Mouse (Mus musculus) MEL-GATA-1-ER (cell line): Measurements from ENCODE around the gene Rps3.
A peak's percentile ranks its signal among the peaks of the same experiment; 100 is the strongest.

Experiments
- DNase-seq: peaks from one replicate; pipeline ENCODE4 v3.0.0-alpha.2; 2012; ENCODE audit warnings: low read depth; ENCODE audit errors: extremely low read depth

The Rps3 gene

DNA sequence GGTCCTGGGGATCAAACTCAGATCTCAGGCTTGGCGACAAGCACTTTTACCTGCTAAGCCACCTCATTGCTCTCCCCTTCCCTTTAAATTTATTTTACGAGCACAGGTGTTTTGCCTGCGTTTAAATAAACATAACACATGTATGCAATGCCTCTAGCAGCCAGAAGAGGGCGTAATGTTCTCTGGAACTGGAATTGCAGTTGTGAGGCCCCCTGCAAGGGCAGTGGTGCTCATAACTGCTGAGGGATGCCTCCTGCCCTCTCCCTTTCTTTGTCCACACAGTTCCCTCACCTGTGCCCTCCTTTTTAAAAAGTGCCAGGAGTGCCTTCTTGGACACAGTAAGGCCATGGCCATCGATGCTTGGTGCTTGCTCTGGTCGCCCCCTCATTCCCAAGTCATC, 39.5 kb downstream of the Rps3 start:
- DNase-seq = peak; percentile 12

DNA sequence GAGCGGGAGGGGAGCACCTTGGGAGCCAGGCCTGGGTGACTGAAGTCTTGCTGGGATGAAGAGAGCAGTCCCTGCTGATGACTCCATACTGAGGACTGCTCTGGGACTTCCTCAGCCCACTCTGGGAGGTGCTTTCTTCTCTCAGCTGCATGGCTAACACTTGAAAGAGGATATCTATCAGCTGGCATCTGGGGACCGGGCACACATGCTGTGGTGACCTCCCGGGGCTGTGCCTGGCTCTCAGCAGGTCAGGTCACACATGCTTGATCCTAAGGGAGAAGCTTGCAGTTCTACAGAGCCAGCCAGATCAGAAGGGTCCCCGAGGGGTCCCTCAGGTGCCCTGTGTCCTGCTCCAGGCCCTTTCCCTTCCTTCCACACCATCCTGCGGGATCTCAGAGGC, 40.4 kb downstream of the Rps3 start:
- no peak for DNase-seq

DNA sequence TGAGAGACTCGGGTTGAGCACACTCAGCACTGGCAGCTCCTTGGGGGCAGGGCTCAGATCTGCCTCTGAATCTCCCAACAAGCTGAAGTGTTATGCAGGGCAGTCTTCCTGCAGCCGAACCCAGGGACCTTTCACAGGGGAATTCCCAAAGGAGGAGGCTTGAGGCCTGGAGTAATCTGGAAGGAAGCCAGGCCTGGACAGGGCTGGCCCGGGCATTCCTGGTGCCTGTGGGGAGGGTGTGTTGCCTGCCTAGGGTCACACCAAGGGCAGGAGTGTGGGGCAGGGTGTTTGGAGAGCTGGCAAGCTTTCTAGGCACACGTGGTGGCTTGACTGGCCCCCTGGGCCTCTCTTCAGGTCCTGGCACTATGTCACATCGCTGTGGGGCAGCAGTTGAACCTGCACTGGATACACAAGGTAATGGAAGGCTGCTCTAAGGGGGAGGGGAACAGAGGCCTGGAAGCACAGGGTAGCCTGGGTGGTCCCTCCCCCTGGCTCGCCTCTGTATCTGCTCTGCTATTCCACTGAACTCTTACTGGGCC, 41.9 kb downstream of the Rps3 start:
- no peak for DNase-seq

DNA sequence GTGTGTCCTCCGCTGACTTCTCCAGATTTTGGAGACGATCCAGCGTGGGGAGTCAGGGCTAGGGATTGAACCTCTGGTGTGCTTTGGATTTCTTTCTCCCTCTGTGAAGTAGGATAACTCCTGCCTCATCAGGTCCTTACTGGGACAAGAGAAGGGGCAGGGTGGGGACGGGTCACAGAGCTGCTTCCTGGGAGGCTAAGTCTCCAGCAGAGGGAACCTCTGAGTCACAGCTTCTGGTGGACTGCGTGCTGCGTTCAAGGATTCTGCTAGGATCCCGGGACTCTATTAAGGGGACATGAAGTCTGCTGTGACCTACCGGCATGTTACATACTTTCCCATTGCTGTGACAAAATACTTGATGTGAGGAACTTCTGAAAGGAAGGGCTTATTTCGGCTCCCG, 44.7 kb downstream of the Rps3 start:
- no peak for DNase-seq

DNA sequence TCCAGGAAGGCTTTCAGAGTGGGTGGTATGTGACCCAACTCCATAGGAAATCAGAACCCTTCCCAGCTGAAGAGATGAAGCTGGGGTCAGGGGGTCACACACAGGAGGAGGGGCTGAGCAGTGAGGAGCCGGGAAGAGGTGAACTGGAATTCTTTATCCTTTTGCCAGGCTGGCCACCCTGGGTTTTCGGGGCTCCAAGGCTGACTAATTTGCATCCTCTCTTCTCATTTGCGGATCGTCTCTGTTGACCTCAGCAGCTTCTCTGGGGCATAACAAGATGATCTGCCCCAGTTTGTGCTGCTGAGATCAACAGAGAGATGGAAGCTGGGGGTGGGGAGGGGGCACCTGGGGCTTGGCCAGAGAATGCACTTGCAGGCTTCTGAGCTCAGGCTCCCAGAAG, 47.0 kb downstream of the Rps3 start:
- DNase-seq = no peak

DNA sequence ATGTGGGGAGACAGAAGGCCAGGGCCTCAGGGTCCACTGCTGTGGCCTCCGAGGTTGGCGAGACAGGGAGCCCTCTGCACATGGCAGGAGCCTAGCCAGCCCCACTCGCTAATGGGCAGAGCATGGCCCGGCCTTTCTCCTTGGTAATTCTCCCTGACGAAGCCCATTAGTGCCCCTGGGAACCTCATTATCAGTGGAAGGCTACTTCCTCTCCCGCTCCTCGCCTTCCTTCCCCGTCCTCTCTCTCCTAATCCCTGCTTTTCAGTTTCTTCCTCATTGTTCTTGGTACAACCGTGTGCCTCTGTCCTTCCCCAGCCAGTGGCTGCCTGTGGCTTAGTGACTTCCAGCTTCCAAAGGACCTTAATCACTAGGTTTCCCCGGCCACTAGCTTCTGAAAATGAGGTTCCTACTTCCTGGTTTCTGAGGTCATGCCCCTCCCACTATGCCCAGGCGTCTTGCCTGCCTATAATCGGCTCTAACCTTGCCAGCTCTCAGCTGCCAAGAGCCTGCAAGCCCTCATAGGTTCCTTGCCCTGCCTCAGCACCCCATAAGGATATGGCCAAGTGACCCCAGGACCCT, 48.8 kb downstream of the Rps3 start:
- no peak for DNase-seq

DNA sequence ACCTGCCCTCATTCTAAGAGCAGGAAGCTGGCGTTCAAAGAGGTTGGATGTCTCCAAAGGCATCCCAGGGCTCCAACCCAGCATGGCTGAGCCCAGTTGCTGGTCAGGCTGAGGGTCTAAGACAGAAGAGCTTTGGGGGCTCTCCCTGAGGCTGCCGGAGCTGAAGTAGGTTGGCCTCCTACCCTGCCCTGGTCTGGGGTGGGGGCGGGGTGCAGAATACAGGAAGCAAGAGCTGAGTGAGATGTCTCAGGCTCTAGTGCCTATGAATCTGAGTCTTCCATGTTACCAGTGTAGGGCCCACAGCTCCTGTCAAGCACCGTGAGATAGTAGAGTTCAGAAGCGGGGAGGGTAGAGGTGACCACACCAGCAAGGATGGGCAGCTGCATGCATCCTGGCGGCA, 50.7 kb downstream of the Rps3 start:
- no peak for DNase-seq

DNA sequence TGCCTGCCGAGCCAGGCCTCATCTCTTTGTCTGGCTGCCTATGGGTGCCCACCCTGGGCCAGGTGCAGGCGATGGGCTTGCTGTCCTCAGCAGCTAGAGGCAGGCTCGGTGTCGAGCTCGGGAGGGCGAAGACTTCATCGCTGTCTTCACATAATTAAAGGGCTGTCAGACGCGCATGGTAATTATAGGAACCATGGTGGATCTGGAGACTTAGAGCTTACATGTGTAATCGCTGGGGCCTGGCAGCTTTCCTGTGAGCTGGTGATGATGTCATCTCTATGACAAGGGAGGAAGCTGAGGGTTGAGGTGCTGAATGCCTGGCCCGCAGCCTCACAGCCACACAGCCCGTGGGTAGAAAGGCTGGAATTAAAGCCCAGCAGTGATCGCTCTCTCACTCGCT, 51.3 kb downstream of the Rps3 start:
- no peak for DNase-seq

DNA sequence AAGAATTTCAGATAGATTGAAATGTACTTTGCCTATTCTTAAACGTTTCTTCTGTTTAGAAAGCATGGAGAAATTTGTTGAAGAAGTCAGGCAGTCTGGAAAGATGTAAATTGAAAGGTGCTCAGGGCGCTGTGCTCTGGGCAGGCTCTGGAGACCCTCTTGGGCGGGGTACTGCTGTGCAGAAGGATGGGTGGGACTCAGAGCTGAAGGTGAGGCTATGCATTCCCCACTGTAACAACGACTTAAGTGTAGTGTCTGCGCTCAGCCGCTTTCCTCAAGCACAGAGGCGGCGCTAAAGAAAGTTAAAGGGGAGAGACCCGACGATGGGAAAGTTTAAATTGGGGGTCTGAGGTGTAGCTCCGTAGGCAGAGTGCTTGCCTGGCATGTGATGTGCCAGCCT, 53.3 kb downstream of the Rps3 start:
- no peak for DNase-seq

DNA sequence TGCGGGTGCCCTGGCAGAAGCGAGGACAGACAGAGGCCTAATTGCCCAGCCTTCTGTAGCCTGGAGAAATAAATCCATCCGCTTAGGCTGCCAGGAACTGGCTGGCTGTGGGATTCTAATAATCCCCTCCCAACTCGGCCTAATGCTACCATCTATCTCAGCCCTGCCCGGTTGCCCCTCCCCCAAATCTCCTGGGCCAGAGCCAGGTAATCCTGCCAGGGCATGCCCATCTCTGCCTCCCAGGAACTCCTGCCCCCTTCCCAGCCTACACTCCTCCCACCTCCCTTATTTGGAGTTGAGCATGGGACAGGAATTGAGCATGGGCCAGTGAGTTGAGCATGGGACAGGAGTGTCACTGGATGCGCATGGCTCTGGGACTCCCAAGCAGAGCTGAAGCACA, 53.8 kb downstream of the Rps3 start:
- no peak for DNase-seq

DNA sequence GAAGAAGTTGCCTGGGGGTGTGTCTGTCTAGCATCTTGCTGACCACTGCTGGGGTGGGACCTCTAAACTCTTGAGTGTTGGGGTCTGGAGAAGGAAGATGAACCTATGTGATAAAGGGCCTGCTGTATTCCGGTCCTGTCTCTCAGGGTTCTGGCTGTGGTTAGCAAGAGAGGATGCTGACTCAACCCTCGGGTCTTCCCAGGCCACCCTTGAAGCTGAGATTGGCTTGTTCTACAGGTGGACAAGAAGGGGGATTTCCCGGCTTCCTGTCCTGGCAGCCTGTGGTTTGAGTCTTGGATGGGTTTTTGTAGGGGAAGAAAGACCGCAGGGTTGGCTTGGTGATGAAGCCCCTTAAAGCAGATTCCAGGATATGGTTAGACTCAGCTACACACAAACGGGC, 54.7 kb downstream of the Rps3 start:
- DNase-seq = no peak

DNA sequence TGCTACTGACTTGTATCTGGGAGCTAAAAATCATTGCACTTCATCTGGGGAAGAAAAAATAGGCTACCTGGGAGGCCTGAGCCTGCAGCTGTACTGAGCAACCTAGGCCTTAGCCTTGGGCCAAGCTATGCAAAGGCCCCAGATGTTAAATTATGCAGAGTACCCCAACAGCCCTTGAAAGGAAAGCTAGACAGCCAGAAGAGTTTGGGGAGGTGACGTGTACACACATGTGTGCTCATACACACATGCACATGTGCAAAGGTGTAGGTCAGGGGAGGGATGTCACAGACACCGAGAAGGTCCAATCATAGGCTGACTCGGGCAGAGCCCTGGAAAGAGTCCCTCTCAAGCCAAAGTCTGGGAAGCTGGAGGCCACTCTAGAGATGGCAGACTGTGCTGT, 55.6 kb downstream of the Rps3 start:
- no peak for DNase-seq
